Mouse (Mus musculus) forebrain, embryonic 11.5 days (tissue): Measurements from ENCODE around the gene Krt80. TPM values are rescaled to one million over a fixed set of nuclear protein-coding genes. Genes with fewer than 3 reads are reported as not detected.
"Not testable (repeated sequence)": the region's sequence is repeated elsewhere in the genome, so short reads cannot be mapped to it uniquely, and the experiment has no call there.

Source experiments
- ATAC-seq: fragments of 200-750 bp; cut with Nextera tagmentation; replicated peaks from 2 replicates; pipeline ENCODE4 v1.8.0; 2017; ENCODE audit warnings: moderate TSS enrichment; ENCODE audit not compliant: low FRiP score
- DNase-seq: peaks from one replicate; pipeline ENCODE4 v3.0.0-alpha.2; 2017; ENCODE audit warnings: low spot score
- H3K27ac ChIP-seq: fragments of 300-500 bp; sonication (generic); 2 replicates; pipeline ENCODE4 v1.5.1; 2014; ENCODE audit warnings: low read depth, low read length
- H3K27me3 ChIP-seq: fragments of 300-500 bp; sonication (generic); 2 replicates; pipeline ENCODE4 v1.6.1; 2014; ENCODE audit warnings: mild to moderate bottlenecking, low read length, mixed read lengths; ENCODE audit not compliant: control insufficient read depth, insufficient read depth
- H3K36me3 ChIP-seq: fragments of 300-500 bp; sonication (generic); 2 replicates; pipeline ENCODE4 v1.6.1; 2014; ENCODE audit warnings: mild to moderate bottlenecking, low read length, moderate library complexity, mixed read lengths; ENCODE audit not compliant: control insufficient read depth, insufficient read depth
- H3K4me1 ChIP-seq: fragments of 300-500 bp; sonication (generic); replicated peaks from 2 replicates; pipeline ENCODE4 v1.6.1; 2014; ENCODE audit warnings: low read length, mixed read lengths; ENCODE audit not compliant: control insufficient read depth, insufficient read depth
- H3K4me2 ChIP-seq: fragments of 300-500 bp; sonication (generic); 2 replicates; pipeline ENCODE4 v1.6.1; 2014; ENCODE audit warnings: low read depth, mild to moderate bottlenecking, low read length, moderate library complexity, mixed read lengths; ENCODE audit not compliant: severe bottlenecking
- H3K4me3 ChIP-seq: fragments of 300-500 bp; sonication (generic); 2 replicates; pipeline ENCODE4 v1.5.1; 2014; ENCODE audit warnings: low read depth, low read length
- H3K9ac ChIP-seq: fragments of 300-500 bp; sonication (generic); 2 replicates; pipeline ENCODE4 v1.6.1; 2014; ENCODE audit warnings: low read length
- H3K9me3 ChIP-seq: fragments of 300-500 bp; sonication (generic); 2 replicates; pipeline ENCODE4 v1.6.1; 2016; ENCODE audit warnings: low read length, mixed read lengths; ENCODE audit not compliant: control insufficient read depth
- WGBS: fragments of 180-500 bp; shearing (Covaris S2); extraction: QIAGEN DNeasy Blood & Tissue Kit; methylation state at CpG from one replicate; pipeline ENCODE4 v1.1.7; 2014; 5-methylcytosine and 5-hydroxymethylcytosine counted together
- polyA plus RNA-seq: library from polyadenylated mRNA; unstranded; fragments of >200 nt; fragmentation: Nextera tagmentation; extraction: Ambion mirVana; gene quantifications from 2 replicates; pipeline ENCODE4 v1.2.1, GENCODE M21; 2014

Krt80 gene
- polyA plus RNA-seq, 1 experiment from 2014 or later, result not detected

- Histone ChIP-seq H3K9me3 (no peaks in the 10 kb centered on the region), H3K4me1 (no peaks in the 10 kb centered on the region), H3K27ac (no peak overlapping the region), H3K4me2 (no peak overlapping the region), H3K36me3 (no peaks in the 10 kb centered on the region), H3K9ac (no peak overlapping the region), H3K4me3 (no peak overlapping the region), H3K27me3 (no peaks in the 10 kb centered on the region)
- 0 out of 2 replicates have a peak, but pooled peaks have one; percentile 12 for ATAC-seq
- DNase-seq, result peak; percentile 89
- WGBS, result 7% methylated on average over 6 of the region's 6 CpGs
Measured at GRCm38 (mm10) chr15:101327282-101327681, 42.7 kb downstream of the Krt80 start.

- DNase-seq (no peak), ATAC-seq (no peak)
- H3K4me1 ChIP-seq, result no peaks in the 10 kb centered on the region
- H3K9me3 ChIP-seq, result no peaks in the 10 kb centered on the region
- H3K9ac ChIP-seq, result no peak overlapping the region
- H3K4me2 ChIP-seq, result no peak overlapping the region
- 37% methylated on average over 10 of the region's 10 CpGs for WGBS
- H3K27ac ChIP-seq, result no peak overlapping the region
- H3K27me3 ChIP-seq, result no peaks in the 10 kb centered on the region
- no peaks in the 10 kb centered on the region for H3K36me3 ChIP-seq
- no peak overlapping the region for H3K4me3 ChIP-seq
Measured at GRCm38 (mm10) chr15:101325991-101326534, 43.9 kb downstream of the Krt80 start.

GRCm38 (mm10) chr15:101324409-101324808 is 45.6 kb downstream of the Krt80 start:
- ATAC-seq, result not testable (repeated sequence)

GRCm38 (mm10) chr15:101323511-101323910 is 46.5 kb downstream of the Krt80 start:
- Histone ChIP-seq H3K4me2 (no peak overlapping the region), H3K9me3 (no peaks in the 10 kb centered on the region), H3K4me1 (no peaks in the 10 kb centered on the region), H3K4me3 (no peak overlapping the region), H3K27me3 (no peaks in the 10 kb centered on the region), H3K27ac (no peak overlapping the region), H3K9ac (no peak overlapping the region), H3K36me3 (no peaks in the 10 kb centered on the region)
- WGBS, result 94% methylated on average over 5 of the region's 5 CpGs
- DNase-seq (no peak), ATAC-seq (no peak)

More at GRCm38 (mm10) chr15:101324409-101324808, 45.6 kb downstream of the Krt80 start:
- H3K4me3 ChIP-seq, H3K4me2 ChIP-seq, DNase-seq, H3K27me3 ChIP-seq, H3K36me3 ChIP-seq, H3K27ac ChIP-seq, H3K9ac ChIP-seq, H3K9me3 ChIP-seq, H3K4me1 ChIP-seq: not testable (repeated sequence)

- 84% methylated on average over 7 of the region's 7 CpGs for WGBS
- Histone ChIP-seq H3K9me3 (no peaks in the 10 kb centered on the region), H3K4me3 (no peak overlapping the region), H3K27ac (no peak overlapping the region), H3K9ac (no peak overlapping the region), H3K4me2 (no peak overlapping the region), H3K27me3 (no peaks in the 10 kb centered on the region), H3K36me3 (no peaks in the 10 kb centered on the region), H3K4me1 (no peaks in the 10 kb centered on the region)
- ATAC-seq (no peak), DNase-seq (no peak)
Measured at GRCm38 (mm10) chr15:101322640-101323039, 47.3 kb downstream of the Krt80 start.

- H3K36me3 ChIP-seq, result no peaks in the 10 kb centered on the region
- no peak overlapping the region for H3K4me2 ChIP-seq
- no peak overlapping the region for H3K27ac ChIP-seq
- no peaks in the 10 kb centered on the region for H3K4me1 ChIP-seq
- DNase-seq (no peak), ATAC-seq (no peak)
- no peaks in the 10 kb centered on the region for H3K9me3 ChIP-seq
- H3K4me3 ChIP-seq, result no peak overlapping the region
- 85% methylated on average over 5 of the region's 5 CpGs for WGBS
- no peak overlapping the region for H3K9ac ChIP-seq
- no peaks in the 10 kb centered on the region for H3K27me3 ChIP-seq
Measured at GRCm38 (mm10) chr15:101322106-101322505, 47.9 kb downstream of the Krt80 start.

- Histone ChIP-seq H3K9me3 (no peaks in the 10 kb centered on the region), H3K36me3 (no peaks in the 10 kb centered on the region), H3K4me2 (no peak overlapping the region), H3K27ac (no peak overlapping the region), H3K27me3 (no peaks in the 10 kb centered on the region), H3K9ac (no peak overlapping the region), H3K4me1 (no peaks in the 10 kb centered on the region), H3K4me3 (no peak overlapping the region)
- ATAC-seq (no peak), DNase-seq (no peak)
- 75% methylated on average over 5 of the region's 5 CpGs for WGBS
Measured at GRCm38 (mm10) chr15:101321126-101321525, 48.8 kb downstream of the Krt80 start.

- H3K4me2 ChIP-seq, result no peak overlapping the region
- no peak overlapping the region for H3K4me3 ChIP-seq
- H3K36me3 ChIP-seq, result no peaks in the 10 kb centered on the region
- WGBS, result 80% methylated on average over 6 of the region's 6 CpGs
- no peak for ATAC-seq
- H3K27me3 ChIP-seq, result no peaks in the 10 kb centered on the region
- H3K4me1 ChIP-seq, result no peaks in the 10 kb centered on the region
- no peak for DNase-seq
- no peak overlapping the region for H3K9ac ChIP-seq
- H3K27ac ChIP-seq, result no peak overlapping the region
- H3K9me3 ChIP-seq, result no peaks in the 10 kb centered on the region
Measured at GRCm38 (mm10) chr15:101320618-101321041, 49.3 kb downstream of the Krt80 start.

GRCm38 (mm10) chr15:101320010-101320617 is 49.8 kb downstream of the Krt80 start:
- H3K27me3 ChIP-seq, result no peaks in the 10 kb centered on the region
- H3K4me3 ChIP-seq, result no peak overlapping the region
- no peaks in the 10 kb centered on the region for H3K9me3 ChIP-seq
- ATAC-seq, result no peak
- no peaks in the 10 kb centered on the region for H3K36me3 ChIP-seq
- no peaks in the 10 kb centered on the region for H3K4me1 ChIP-seq
- WGBS, result 92% methylated on average over 6 of the region's 6 CpGs
- no peak overlapping the region for H3K4me2 ChIP-seq
- no peak for DNase-seq
- no peak overlapping the region for H3K9ac ChIP-seq
- H3K27ac ChIP-seq, result no peak overlapping the region
